Mouse (Mus musculus): Measurements from ENCODE around the gene Dusp10. TPM values are rescaled to one million over a fixed set of nuclear protein-coding genes. Genes with fewer than 3 reads are reported as not detected.

Dusp10 gene
- polyA plus RNA-seq, 1 experiment from 2014 or later: 7.0 TPM

DNA sequence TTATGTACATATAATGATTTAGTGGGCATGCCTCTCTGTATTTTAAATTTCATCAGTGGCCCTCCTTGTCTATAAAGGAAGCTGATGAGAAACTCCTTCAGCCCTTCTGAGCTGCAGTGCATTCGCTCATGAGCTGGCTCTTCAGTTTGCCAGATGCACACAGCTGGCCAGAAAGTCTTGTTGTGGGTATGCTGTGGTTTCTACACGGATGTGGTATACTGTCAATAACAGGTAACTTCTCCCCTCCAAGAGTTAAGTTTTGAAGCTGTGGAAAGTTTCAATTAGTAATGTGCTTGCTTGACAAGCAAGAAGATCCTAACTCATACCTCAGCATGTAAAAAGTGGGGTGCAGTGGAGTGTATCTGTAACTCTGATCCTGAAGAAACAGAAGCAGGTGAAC, 104.9 kb downstream of the Dusp10 start:
- TF ChIP-seq CTCF (IDR thresholded peaks at IDR 0.05; ENCODE audit: low read depth): no peak
- no peaks in the 10 kb centered on the region for H3K4me1 ChIP-seq (ENCODE audit: insufficient read depth)
- no peak overlapping the region for H3K27ac ChIP-seq (ENCODE audit: low read depth)
- H3K27me3 ChIP-seq (ENCODE audit: insufficient read depth, low read length): no peaks in the 10 kb centered on the region
- no peaks in the 10 kb centered on the region for H3K9me3 ChIP-seq (ENCODE audit: low read depth, low read length)
- no peaks in the 10 kb centered on the region for H3K36me3 ChIP-seq (ENCODE audit: insufficient read depth)
- no peak for ATAC-seq (ENCODE audit: insufficient read depth)
- 75% methylated on average over 2 of the region's 2 CpGs for WGBS
- no peak overlapping the region for H3K9ac ChIP-seq
- no peak overlapping the region for H3K4me2 ChIP-seq
- H3K4me3 ChIP-seq (ENCODE audit: low read depth, low read length): no peak overlapping the region
- DNase-seq: no peak

DNA sequence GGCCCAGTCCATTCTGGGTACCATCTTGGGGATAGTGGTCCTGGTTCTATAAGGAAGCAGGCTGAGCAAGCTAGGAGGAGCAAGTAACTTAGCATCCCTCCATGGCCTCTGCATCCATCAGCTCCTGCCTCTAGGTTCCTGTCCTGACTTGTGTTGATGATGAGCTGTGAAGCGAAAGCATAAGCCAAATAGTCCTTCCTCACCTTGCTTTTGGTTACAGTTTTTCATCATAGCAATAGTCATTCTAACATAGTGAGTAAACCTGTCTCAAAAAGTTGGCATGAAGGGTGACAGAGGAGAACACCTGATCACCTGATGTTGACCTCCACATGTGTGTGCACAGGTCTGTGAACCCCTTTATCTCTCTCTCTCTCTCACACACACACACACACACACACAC, 105.5 kb downstream of the Dusp10 start:
- Histone ChIP-seq H3K4me3 (ENCODE audit: low read depth, low read length) (no peak overlapping the region), H3K4me2 (no peak overlapping the region), H3K9ac (no peak overlapping the region), H3K9me3 (ENCODE audit: low read depth, low read length) (no peaks in the 10 kb centered on the region), H3K4me1 (ENCODE audit: insufficient read depth) (no peaks in the 10 kb centered on the region), H3K36me3 (ENCODE audit: insufficient read depth) (no peaks in the 10 kb centered on the region), H3K27me3 (ENCODE audit: insufficient read depth, low read length) (no peaks in the 10 kb centered on the region), H3K27ac (ENCODE audit: low read depth) (no peak overlapping the region)
- 100% methylated on average over 1 of the region's 1 CpGs for WGBS
- no peak for DNase-seq
- no peak for ATAC-seq (ENCODE audit: insufficient read depth)
- no peak for TF ChIP-seq CTCF (IDR thresholded peaks at IDR 0.05; ENCODE audit: low read depth)

Other genes starting within 250 kb of the Dusp10 start
- 0.83 and 1.1 TPM in 2 replicates for gene 1700056E22Rik, start 21.0 kb downstream of the Dusp10 start, polyA plus RNA-seq (2014; fragmentation: Nextera tagmentation; extraction: Ambion mirVana)